7 mouse cellular contexts compared by ENCODE assay signal in genomic region chr11:101119131-101119760, GRCm38 (mm10). TPM values are rescaled to one million over a fixed set of nuclear protein-coding genes. Genes with fewer than 3 reads are reported as not detected.
DNase-seq lines count a peak whose midpoint lies in the region; ATAC-seq lines count a peak whose summit lies in the region.

No protein-coding gene starts in this region.

- H3K9me3 ChIP-seq in lung, embryonic 15.5 days: no peaks in the 10 kb centered on the region
- H3K9me3 ChIP-seq in hindbrain, embryonic 13.5 days: no peaks in the 10 kb centered on the region
- H3K9me3 ChIP-seq in megakaryocyte, embryonic 14.5 days: no peaks in the 10 kb centered on the region

- H3K27me3 ChIP-seq in lung, embryonic 15.5 days: no peaks in the 10 kb centered on the region
- no peaks in the 10 kb centered on the region for H3K27me3 ChIP-seq in hindbrain, embryonic 13.5 days
- H3K27me3 ChIP-seq in megakaryocyte, embryonic 14.5 days (replicated peaks): no peaks in the 10 kb centered on the region

- peaks cover 14% of the 10 kb centered on the region for H3K36me3 ChIP-seq in lung, embryonic 15.5 days
- H3K36me3 ChIP-seq in hindbrain, embryonic 13.5 days: peaks cover 17% of the 10 kb centered on the region
- H3K36me3 ChIP-seq in megakaryocyte, embryonic 14.5 days (replicated peaks; ENCODE audit: low read length): peaks cover 49% of the 10 kb centered on the region

- peaks cover 30% of the 10 kb centered on the region for H3K4me1 ChIP-seq in lung, embryonic 15.5 days
- peaks cover 52% of the 10 kb centered on the region for H3K4me1 ChIP-seq in hindbrain, embryonic 13.5 days (replicated peaks)
- H3K4me1 ChIP-seq in megakaryocyte, embryonic 14.5 days: peaks cover 64% of the 10 kb centered on the region

- peak overlapping the region; percentile 87 for H3K9ac ChIP-seq in lung, embryonic 15.5 days
- peak overlapping the region; percentile 95 for H3K9ac ChIP-seq in hindbrain, embryonic 13.5 days

- peak overlapping the region; percentile 84 for H3K4me3 ChIP-seq in lung, embryonic 15.5 days
- H3K4me3 ChIP-seq in hindbrain, embryonic 13.5 days: peak overlapping the region; percentile 90
- H3K4me3 ChIP-seq in megakaryocyte, embryonic 14.5 days (replicated peaks): peak overlapping the region; percentile 96

- H3K4me2 ChIP-seq in lung, embryonic 15.5 days: peak overlapping the region; percentile 89
- H3K4me2 ChIP-seq in hindbrain, embryonic 13.5 days: peak overlapping the region; percentile 97

- H3K27ac ChIP-seq in lung, embryonic 15.5 days: peak overlapping the region; percentile 88
- H3K27ac ChIP-seq in hindbrain, embryonic 13.5 days: peak overlapping the region; percentile 94

- WGBS in lung, embryonic 15.5 days: 1% methylated on average over 36 of the region's 39 CpGs
- WGBS in hindbrain, embryonic 13.5 days: 1% methylated on average over 39 of the region's 39 CpGs

- DNase-seq in lung, adult 18-20 months: no peak
- DNase-seq in ovary, postnatal 10 days (ENCODE audit: low spot score): no peak
- no peak for DNase-seq in cerebellum, postnatal 25 days

- peak; percentile 80 for ATAC-seq in lung, embryonic 15.5 days (ENCODE audit: borderline replicate concordance, extremely low read depth, low FRiP score, low TSS enrichment)
- ATAC-seq in common myeloid progenitor, adult 5-6 weeks (replicated peaks; ENCODE audit: low read depth, poor library complexity, severe bottlenecking): peak; percentile 30
- ATAC-seq in hindbrain, embryonic 13.5 days (ENCODE audit: low FRiP score): peak; percentile 80

RNA-seq across cellular contexts. Expression of gene Retreg3, which starts 0.4 kb away (rescaled TPM):
- 21.8 and 22.1 TPM in 2 replicates for polyA plus RNA-seq in lung, embryonic 15.5 days (2015; fragmentation: Nextera tagmentation; extraction: Ambion mirVana)
- 21.7 and 32.1 TPM in 2 replicates for total RNA-seq in common myeloid progenitor, adult 5-6 weeks (2017)
- 25.1 and 27.7 TPM in 2 replicates for polyA plus RNA-seq in hindbrain, embryonic 13.5 days (2015; fragmentation: Nextera tagmentation; extraction: Ambion mirVana)
- polyA plus RNA-seq in megakaryocyte, embryonic 14.5 days (2012; ENCODE audit: insufficient read depth, low replicate concordance): 1.6 and 6.2 TPM in 2 replicates

RNA-seq across cellular contexts. Expression of gene Tubg1, which starts 0.5 kb away (rescaled TPM):
- polyA plus RNA-seq in lung, embryonic 15.5 days (2015; fragmentation: Nextera tagmentation; extraction: Ambion mirVana): 89.6 and 90.6 TPM in 2 replicates
- total RNA-seq in common myeloid progenitor, adult 5-6 weeks (2017): 32.5 and 37.8 TPM in 2 replicates
- 79.6 and 84.0 TPM in 2 replicates for polyA plus RNA-seq in hindbrain, embryonic 13.5 days (2015; fragmentation: Nextera tagmentation; extraction: Ambion mirVana)
- polyA plus RNA-seq in megakaryocyte, embryonic 14.5 days (2012; ENCODE audit: insufficient read depth, low replicate concordance): 63.2 and 80.7 TPM in 2 replicates

RNA-seq across cellular contexts. Expression of gene Psmc3ip, which starts 24.0 kb away (rescaled TPM):
- polyA plus RNA-seq in lung, embryonic 15.5 days (2015; fragmentation: Nextera tagmentation; extraction: Ambion mirVana): 35.1 and 37.5 TPM in 2 replicates
- total RNA-seq in common myeloid progenitor, adult 5-6 weeks (2017): 46.7 and 57.6 TPM in 2 replicates
- 23.4 and 26.3 TPM in 2 replicates for polyA plus RNA-seq in hindbrain, embryonic 13.5 days (2015; fragmentation: Nextera tagmentation; extraction: Ambion mirVana)
- 10.4 TPM in 1 of 2 replicates, not detected in the other for polyA plus RNA-seq in megakaryocyte, embryonic 14.5 days (2012; ENCODE audit: insufficient read depth, low replicate concordance)

RNA-seq across cellular contexts. Expression of gene Mlx, which starts 32.2 kb away (rescaled TPM):
- 43.4 and 54.1 TPM in 2 replicates for polyA plus RNA-seq in lung, embryonic 15.5 days (2015; fragmentation: Nextera tagmentation; extraction: Ambion mirVana)
- total RNA-seq in common myeloid progenitor, adult 5-6 weeks (2017): 30.0 and 31.1 TPM in 2 replicates
- 88.1 and 91.0 TPM in 2 replicates for polyA plus RNA-seq in hindbrain, embryonic 13.5 days (2015; fragmentation: Nextera tagmentation; extraction: Ambion mirVana)
- 2.8 and 12.4 TPM in 2 replicates for polyA plus RNA-seq in megakaryocyte, embryonic 14.5 days (2012; ENCODE audit: insufficient read depth, low replicate concordance)

RNA-seq across cellular contexts. Expression of gene Tubg2, which starts 36.5 kb away (rescaled TPM):
- 3.5 and 3.6 TPM in 2 replicates for polyA plus RNA-seq in lung, embryonic 15.5 days (2015; fragmentation: Nextera tagmentation; extraction: Ambion mirVana)
- not detected in 2 replicates for total RNA-seq in common myeloid progenitor, adult 5-6 weeks (2017)
- polyA plus RNA-seq in hindbrain, embryonic 13.5 days (2015; fragmentation: Nextera tagmentation; extraction: Ambion mirVana): 34.6 and 38.2 TPM in 2 replicates
- polyA plus RNA-seq in megakaryocyte, embryonic 14.5 days (2012; ENCODE audit: insufficient read depth, low replicate concordance): not detected in 2 replicates

Comparison
In these comparisons a context has a peak if more than half of its experiments do, and no peak if none do; other contexts are left out.
1. ATAC-seq: peak in every context shown above with its lines; median percentile 80 in lung, embryonic 15.5 days; 80 in hindbrain, embryonic 13.5 days; 30 in common myeloid progenitor, adult 5-6 weeks.